Mouse (Mus musculus) lung, adult 2 months (tissue): Measurements from ENCODE around the gene Ntm. TPM values are rescaled to one million over a fixed set of nuclear protein-coding genes. Genes with fewer than 3 reads are reported as not detected.

Experiments used
- DNase-seq: peaks from one replicate; pipeline ENCODE4 v3.0.0; 2022
- H3K4me1 ChIP-seq: fragments of 200-500 bp; 2 replicates; pipeline ENCODE4 v1.6.1; 2011; ENCODE audit warnings: low read length; ENCODE audit not compliant: control insufficient read depth, insufficient read depth
- H3K4me3 ChIP-seq: fragments of 200-500 bp; replicated peaks from 2 replicates; pipeline ENCODE3; 2011; ENCODE audit warnings: low read depth, mild to moderate bottlenecking, control low read depth, low read length; ENCODE audit errors: extremely low read depth
- CTCF ChIP-seq: fragments of 200-500 bp; IDR thresholded peaks from 2 replicates; pipeline ENCODE4 v1.5.1; 2011; ENCODE audit warnings: mild to moderate bottlenecking, low read length, control low read depth; ENCODE audit not compliant: insufficient read depth
- POLR2A ChIP-seq: fragments of 200-500 bp; IDR thresholded peaks from 2 replicates; pipeline ENCODE4 v1.6.1; 2011; ENCODE audit warnings: low read depth, mild to moderate bottlenecking, control low read depth, low read length, borderline replicate concordance; ENCODE audit errors: extremely low read depth
- WGBS: fragments of 180-500 bp; shearing (Covaris S2); methylation state at CpG from one replicate; pipeline ENCODE4 v1.1.7; 2018; 5-methylcytosine and 5-hydroxymethylcytosine counted together
- polyA plus RNA-seq: library from polyadenylated mRNA; depleted of rRNA; stranded (reverse); fragments of >200 nt; gene quantifications from 2 replicates; pipeline ENCODE4 v1.2.3, GENCODE M21; 2012

Gene Ntm
- polyA plus RNA-seq, 1 experiment = 1.1 TPM

DNA sequence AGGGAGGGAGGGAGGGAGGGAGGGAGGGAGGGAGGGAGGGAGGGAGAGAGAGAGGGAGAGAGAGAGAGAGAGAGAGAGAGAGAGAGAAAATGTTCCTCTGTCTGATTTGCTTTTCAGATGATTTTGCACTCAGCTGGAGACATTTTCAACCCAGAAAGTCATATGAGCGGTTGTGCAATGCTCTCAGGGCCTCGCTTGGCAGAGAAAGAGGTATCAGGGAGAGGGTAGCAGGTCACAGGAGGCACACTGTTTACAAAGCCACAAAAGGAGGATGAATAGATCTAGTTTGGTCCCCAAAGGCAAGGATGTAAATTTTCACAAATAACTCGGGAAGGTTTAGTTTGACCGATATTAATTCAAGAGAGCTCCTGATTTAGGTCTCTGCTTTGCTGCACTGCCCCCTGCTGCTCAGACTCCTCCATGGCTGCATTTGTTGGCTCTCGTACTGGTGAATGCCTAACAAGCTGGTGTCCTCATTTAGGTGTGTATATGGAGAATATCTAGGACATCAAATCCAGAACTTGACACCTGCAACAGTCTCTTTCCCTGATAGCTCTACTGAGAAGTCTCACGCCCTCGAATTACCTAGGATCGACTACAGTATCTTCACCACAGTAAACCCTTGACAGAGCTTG is 377.1 kb downstream of the Ntm start:
- TF ChIP-seq POLR2A = no peak
- TF ChIP-seq CTCF = peak; percentile 58; the same call in 1 of the 2 replicates
- 50% methylated on average over 8 of the region's 8 CpGs for WGBS
- no peak overlapping the region for H3K4me3 ChIP-seq
- DNase-seq = peak; percentile 16
- no peaks in the 10 kb centered on the region for H3K4me1 ChIP-seq

DNA sequence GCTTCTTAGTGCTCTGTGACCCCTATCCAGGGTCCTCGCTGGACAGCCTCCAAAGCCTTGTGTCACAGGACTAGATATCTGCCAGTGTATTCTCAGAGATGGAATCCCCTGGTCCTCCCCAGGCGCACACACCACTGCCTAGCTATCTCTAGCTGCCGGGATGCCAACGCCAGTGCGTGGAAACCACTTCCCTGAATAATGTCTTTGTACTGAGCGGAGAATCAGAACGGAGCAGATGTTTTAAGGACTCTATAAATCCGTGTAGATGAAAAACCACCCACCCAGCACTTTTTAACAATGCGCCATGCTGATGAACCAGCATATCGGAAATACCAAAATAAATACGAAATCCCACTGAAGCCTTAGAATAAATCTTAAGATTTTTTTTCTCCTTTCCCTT is 384.7 kb downstream of the Ntm start:
- 79% methylated on average over 11 of the region's 11 CpGs for WGBS
- no peak for DNase-seq
- Histone ChIP-seq H3K4me3 (no peak overlapping the region), H3K4me1 (no peaks in the 10 kb centered on the region)
- TF ChIP-seq CTCF (no peak), POLR2A (no peak)

DNA sequence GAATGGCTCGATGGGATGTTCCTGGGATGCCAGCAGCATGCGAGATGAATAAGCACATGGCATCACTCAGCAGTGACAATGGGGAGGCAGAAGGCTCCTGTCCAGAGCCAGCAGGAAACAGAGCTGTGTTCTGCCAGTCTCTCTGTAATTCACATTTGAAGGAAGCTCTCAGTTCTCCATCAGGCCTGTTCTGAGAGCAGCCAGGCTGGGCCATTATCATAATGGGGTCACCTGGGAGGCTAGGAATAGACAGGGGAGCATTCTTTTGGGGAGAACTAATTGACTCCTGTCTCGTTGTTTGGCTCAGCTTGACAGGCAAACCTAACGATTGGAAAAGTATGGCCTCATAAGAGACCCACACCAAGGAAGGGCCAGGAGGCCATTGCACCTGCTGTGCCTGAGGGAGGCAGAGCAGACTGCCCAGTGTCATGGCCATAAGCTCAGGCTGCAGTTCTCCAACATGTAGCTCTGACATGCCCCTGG is 386.8 kb downstream of the Ntm start:
- 57% methylated on average over 4 of the region's 4 CpGs for WGBS
- Histone ChIP-seq H3K4me3 (no peak overlapping the region), H3K4me1 (no peaks in the 10 kb centered on the region)
- TF ChIP-seq CTCF (no peak), POLR2A (no peak)
- DNase-seq = no peak

DNA sequence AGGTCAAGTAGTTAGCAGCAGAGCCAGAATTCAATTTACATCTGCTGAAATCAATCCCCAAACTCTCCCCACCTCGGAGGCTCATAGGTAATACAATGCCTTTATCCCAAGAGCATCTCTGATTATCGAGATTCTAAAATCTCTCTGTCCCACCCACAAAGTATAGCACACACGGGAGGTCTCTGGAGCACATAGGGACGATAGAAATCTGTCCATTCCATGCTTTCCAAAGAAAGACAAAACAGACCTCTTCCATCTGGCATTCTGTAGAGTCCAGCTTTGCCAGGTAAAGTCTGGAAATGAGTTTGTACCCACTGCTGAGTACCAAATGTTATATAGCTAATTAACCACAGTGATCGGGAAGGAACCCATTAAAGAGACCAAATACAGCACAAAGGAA is 388.4 kb downstream of the Ntm start:
- 75% methylated on average over 5 of the region's 5 CpGs for WGBS

DNA sequence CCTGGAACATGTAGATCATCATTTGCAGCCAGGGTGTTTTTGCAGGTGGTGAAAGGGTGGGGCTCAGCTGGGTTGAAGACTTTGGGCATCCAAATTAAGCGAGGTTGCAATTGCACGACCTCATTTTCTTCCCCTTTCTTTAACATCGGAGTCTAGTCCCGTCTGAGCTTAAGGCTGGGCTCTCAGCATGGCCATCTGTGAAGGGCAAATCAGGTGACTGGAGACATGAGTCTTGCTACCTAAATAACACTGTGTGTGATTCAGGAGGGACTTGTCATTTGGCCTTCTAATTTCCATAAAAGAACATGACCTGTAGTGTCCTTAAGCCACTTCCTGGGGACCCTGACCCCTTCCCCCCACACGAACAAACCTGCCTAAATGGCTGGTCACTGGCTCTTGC is 394.4 kb downstream of the Ntm start:
- no peak for DNase-seq
- Histone ChIP-seq H3K4me1 (no peaks in the 10 kb centered on the region), H3K4me3 (no peak overlapping the region)
- 42% methylated on average over 5 of the region's 5 CpGs for WGBS
- TF ChIP-seq CTCF = no peak
- TF ChIP-seq POLR2A = no peak

More for the DNA sequence above, 388.4 kb downstream of the Ntm start:
- no peak for DNase-seq
- no peak overlapping the region for H3K4me3 ChIP-seq
- no peaks in the 10 kb centered on the region for H3K4me1 ChIP-seq
- TF ChIP-seq CTCF (no peak), POLR2A (no peak)

DNA sequence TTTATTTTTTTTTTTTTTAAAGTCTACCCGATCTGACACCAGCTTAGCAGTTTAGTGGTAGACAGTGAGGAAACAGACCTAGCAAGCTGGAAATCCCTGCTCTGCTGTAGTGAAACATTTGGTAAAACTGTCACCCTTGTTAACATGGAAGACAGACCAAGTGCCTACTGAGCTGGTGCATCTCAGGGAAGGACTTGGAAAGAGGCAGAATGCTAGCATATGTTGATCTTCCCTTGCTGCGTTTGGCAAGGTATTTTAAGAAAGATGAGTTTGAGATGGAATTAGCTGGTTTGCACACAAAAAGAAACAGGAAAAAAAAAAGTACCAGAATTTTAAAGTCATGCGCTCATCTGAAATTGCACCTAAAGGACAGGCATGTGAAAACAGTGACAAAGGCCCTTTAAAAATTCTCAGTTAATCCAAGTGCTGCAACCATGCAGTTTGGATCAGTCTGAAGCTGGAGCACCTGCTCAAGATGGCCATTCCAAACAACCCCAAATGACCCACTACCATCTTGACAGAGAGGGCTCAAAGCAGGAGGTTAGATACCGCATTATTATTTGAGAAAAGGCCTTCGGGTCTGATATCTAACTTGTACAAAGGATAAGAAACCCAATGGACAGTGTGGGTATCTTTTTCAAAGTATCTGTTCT is 400.4 kb downstream of the Ntm start:
- 85% methylated on average over 5 of the region's 5 CpGs for WGBS
- no peak for DNase-seq
- Histone ChIP-seq H3K4me1 (no peaks in the 10 kb centered on the region), H3K4me3 (no peak overlapping the region)
- TF ChIP-seq CTCF (no peak), POLR2A (no peak)

DNA sequence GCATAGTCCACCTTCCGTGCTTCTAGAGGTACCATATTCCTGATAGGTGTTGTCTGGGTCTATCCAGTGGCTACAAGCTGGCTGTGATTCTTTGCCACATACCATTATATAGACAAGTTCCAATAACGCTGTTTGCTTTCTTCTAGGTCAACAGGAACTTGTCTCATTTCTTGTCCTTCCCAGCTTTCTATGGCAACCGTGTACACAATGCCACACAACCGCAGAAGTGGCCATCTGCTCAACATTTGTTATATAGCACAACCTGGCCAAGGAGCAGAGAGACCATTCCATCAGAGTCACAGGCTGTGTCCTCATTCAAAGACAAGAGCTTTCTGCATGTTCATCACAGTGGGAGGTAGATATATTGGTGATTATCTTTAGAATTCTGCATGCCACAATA is 404.0 kb downstream of the Ntm start:
- H3K4me3 ChIP-seq = no peak overlapping the region
- DNase-seq = no peak
- WGBS = 73% methylated on average over 4 of the region's 4 CpGs
- TF ChIP-seq CTCF (no peak), POLR2A (no peak)
- no peaks in the 10 kb centered on the region for H3K4me1 ChIP-seq

DNA sequence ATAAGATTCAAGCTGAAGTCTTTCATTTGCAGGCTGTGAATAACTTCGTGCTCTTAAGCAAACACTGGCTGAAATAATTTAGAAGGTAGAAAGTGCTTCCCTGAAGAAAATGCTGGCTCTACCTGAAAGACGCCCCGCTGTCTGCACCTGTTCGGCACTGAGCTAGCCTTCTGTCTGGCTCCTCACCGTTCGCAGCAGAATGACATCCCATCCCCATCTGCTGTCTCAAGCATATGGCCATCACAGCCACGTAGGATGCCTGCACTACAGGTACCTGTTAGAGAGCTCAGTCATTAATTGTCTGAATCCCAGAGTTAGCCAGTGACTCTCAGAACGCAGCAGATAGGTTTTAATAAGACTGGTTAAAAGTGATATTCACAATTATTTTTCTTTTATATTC is 412.4 kb downstream of the Ntm start:
- Histone ChIP-seq H3K4me1 (no peaks in the 10 kb centered on the region), H3K4me3 (no peak overlapping the region)
- no peak for DNase-seq
- TF ChIP-seq CTCF = no peak
- TF ChIP-seq POLR2A = no peak
- WGBS = 76% methylated on average over 8 of the region's 8 CpGs

DNA sequence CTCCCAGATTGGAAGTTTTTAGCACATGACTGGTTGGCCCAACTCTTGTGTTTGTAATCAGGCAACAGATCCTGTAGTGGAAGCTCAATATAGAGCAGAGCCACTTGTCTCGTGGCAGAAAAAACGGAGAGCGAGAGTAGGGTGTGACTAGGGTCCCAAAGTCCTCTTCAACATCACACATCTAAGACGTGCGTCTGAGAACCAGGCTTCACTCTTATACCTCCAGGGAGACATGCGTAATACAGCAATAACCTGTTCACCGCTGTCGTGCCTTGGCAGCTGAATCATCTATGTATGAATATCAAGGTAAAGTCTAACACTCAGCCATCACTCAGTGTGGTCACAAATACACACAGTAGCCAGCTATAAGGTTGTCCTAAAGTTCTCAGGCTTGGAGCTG is 412.8 kb downstream of the Ntm start:
- 86% methylated on average over 8 of the region's 8 CpGs for WGBS

DNA sequence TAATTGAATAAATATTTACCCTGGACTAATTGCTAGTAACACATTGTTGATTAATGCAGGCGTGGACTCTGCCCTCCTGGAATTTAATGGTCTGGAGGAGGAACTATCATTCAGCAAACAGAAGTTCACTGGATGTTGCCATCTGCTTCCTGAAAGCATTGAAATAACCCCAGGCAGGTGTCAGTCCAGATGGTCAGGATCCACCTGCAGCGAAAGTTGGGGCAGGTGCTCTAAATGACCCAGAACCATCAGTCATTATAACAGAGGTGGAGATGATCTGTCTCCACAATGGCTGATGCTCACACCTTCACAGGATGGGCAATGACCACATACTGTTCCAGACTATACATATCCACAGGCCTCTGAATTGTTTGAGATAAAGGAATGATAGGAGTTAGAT is 426.5 kb downstream of the Ntm start:
- H3K4me1 ChIP-seq = no peaks in the 10 kb centered on the region
- no peak for TF ChIP-seq CTCF
- no peak for TF ChIP-seq POLR2A
- no peak overlapping the region for H3K4me3 ChIP-seq
- DNase-seq = no peak
- 75% methylated on average over 2 of the region's 2 CpGs for WGBS

More for the DNA sequence above, 412.8 kb downstream of the Ntm start:
- no peak overlapping the region for H3K4me3 ChIP-seq
- DNase-seq = no peak
- TF ChIP-seq POLR2A (no peak), CTCF (no peak)
- no peaks in the 10 kb centered on the region for H3K4me1 ChIP-seq
